Mouse (Mus musculus) limb, embryonic 15.5 days (tissue): ENCODE measurements around the gene Tnfrsf1a. TPM values are rescaled to one million over a fixed set of nuclear protein-coding genes. Genes with fewer than 3 reads are reported as not detected.
A peak's percentile ranks its signal among the peaks of the same experiment; 100 is the strongest.

Experiments
- ATAC-seq: fragments of 200-750 bp; cut with Nextera tagmentation; 2 replicates; pipeline ENCODE4 v1.8.0; 2017; ENCODE audit warnings: low read depth, moderate TSS enrichment; ENCODE audit not compliant: insufficient number of reproducible peaks, low FRiP score, low TSS enrichment
- H3K27ac ChIP-seq: fragments of 300-500 bp; sonication (generic); 2 replicates; pipeline ENCODE4 v1.5.1; 2015; ENCODE audit warnings: moderate library complexity, mild to moderate bottlenecking, inconsistent platforms
- H3K27me3 ChIP-seq: fragments of 300-500 bp; sonication (generic); 2 replicates; pipeline ENCODE4 v1.6.1; 2015; ENCODE audit warnings: inconsistent platforms
- H3K36me3 ChIP-seq: fragments of 300-500 bp; sonication (generic); 2 replicates; pipeline ENCODE4 v1.6.1; 2015; ENCODE audit warnings: inconsistent platforms
- H3K4me1 ChIP-seq: fragments of 300-500 bp; sonication (generic); 2 replicates; pipeline ENCODE4 v1.6.1; 2015; ENCODE audit warnings: inconsistent platforms
- H3K4me2 ChIP-seq: fragments of 300-500 bp; sonication (generic); 2 replicates; pipeline ENCODE4 v1.6.1; 2015; ENCODE audit warnings: mild to moderate bottlenecking, inconsistent platforms
- H3K4me3 ChIP-seq: fragments of 300-500 bp; sonication (generic); 2 replicates; pipeline ENCODE4 v1.5.1; 2015; ENCODE audit warnings: mild to moderate bottlenecking, inconsistent platforms
- H3K9ac ChIP-seq: fragments of 300-500 bp; sonication (generic); 2 replicates; pipeline ENCODE4 v1.6.1; 2015; ENCODE audit warnings: inconsistent platforms
- H3K9me3 ChIP-seq: fragments of 300-500 bp; sonication (generic); 2 replicates; pipeline ENCODE4 v1.6.1; 2016; ENCODE audit warnings: inconsistent platforms
- WGBS: fragments of 180-500 bp; shearing (Covaris S2); methylation state at CpG from one replicate; pipeline ENCODE4 v1.1.7; 2015; 5-methylcytosine and 5-hydroxymethylcytosine counted together
- polyA plus RNA-seq: library from polyadenylated mRNA; unstranded; fragments of >200 nt; fragmentation: Nextera tagmentation; extraction: Ambion mirVana; gene quantifications from 2 replicates; pipeline ENCODE4 v1.2.1, GENCODE M21; 2015

Tnfrsf1a gene
- polyA plus RNA-seq, 1 experiment from 2014 or later = 95.6 TPM

GRCm38 (mm10) chr6:125377582-125378451 lies 28.7 kb downstream of the Tnfrsf1a start:
- peak; percentile 40; the same call in 1 of the 2 replicates for ATAC-seq
- Histone ChIP-seq H3K27me3 (peaks cover 62% of the 10 kb centered on the region), H3K36me3 (no peaks in the 10 kb centered on the region), H3K27ac (peak overlapping the region; percentile 80), H3K4me3 (0 out of 2 replicates have a peak overlapping the region, but pooled peaks have one; percentile 0), H3K9ac (0 out of 2 replicates have a peak overlapping the region, but pooled peaks have one; percentile 26), H3K4me2 (peak overlapping the region; percentile 14; the same call in 1 of the 2 replicates), H3K4me1 (peaks cover 32% of the 10 kb centered on the region), H3K9me3 (no peaks in the 10 kb centered on the region)
- 33% methylated on average over 16 of the region's 16 CpGs for WGBS

GRCm38 (mm10) chr6:125378621-125379020 lies 29.5 kb downstream of the Tnfrsf1a start:
- Histone ChIP-seq H3K27ac (peak overlapping the region; percentile 80), H3K27me3 (peaks cover 64% of the 10 kb centered on the region), H3K9ac (no peak overlapping the region), H3K4me2 (no peak overlapping the region), H3K36me3 (no peaks in the 10 kb centered on the region), H3K4me1 (peaks cover 32% of the 10 kb centered on the region), H3K9me3 (no peaks in the 10 kb centered on the region), H3K4me3 (0 out of 2 replicates have a peak overlapping the region, but pooled peaks have one; percentile 0)
- ATAC-seq = no peak
- 27% methylated on average over 6 of the region's 6 CpGs for WGBS

GRCm38 (mm10) chr6:125379781-125380180 lies 30.6 kb downstream of the Tnfrsf1a start:
- Histone ChIP-seq H3K27ac (no peak overlapping the region), H3K27me3 (peaks cover 64% of the 10 kb centered on the region), H3K4me3 (peak overlapping the region; percentile 43), H3K9ac (peak overlapping the region; percentile 11; the same call in 1 of the 2 replicates), H3K4me1 (peaks cover 32% of the 10 kb centered on the region), H3K36me3 (no peaks in the 10 kb centered on the region), H3K4me2 (peak overlapping the region; percentile 83), H3K9me3 (no peaks in the 10 kb centered on the region)
- WGBS = 8% methylated on average over 9 of the region's 9 CpGs
- no peak for ATAC-seq

GRCm38 (mm10) chr6:125380372-125381360 lies 31.5 kb downstream of the Tnfrsf1a start, which contains the start of gene Plekhg6:
Gene Plekhg6 (minus strand): TSS chr6:125380793.
- H3K4me3 ChIP-seq = peak within 1 kb of the TSS; percentile 43
- 9% methylated on average over 39 of the region's 40 CpGs for WGBS
- ATAC-seq = no peak; the same call in 1 of the 2 replicates
- H3K27me3 ChIP-seq = peaks cover 64% of the 10 kb centered on the region
- H3K27ac ChIP-seq = no peak within 1 kb of the TSS
- peak within 1 kb of the TSS; percentile 83 for H3K4me2 ChIP-seq
- H3K9ac ChIP-seq = peak within 1 kb of the TSS; percentile 11; the same call in 1 of the 2 replicates
- H3K4me1 ChIP-seq = peaks cover 32% of the 10 kb centered on the region
- H3K9me3 ChIP-seq = no peaks in the 10 kb centered on the region
- no peaks in the 10 kb centered on the region for H3K36me3 ChIP-seq

DNA sequence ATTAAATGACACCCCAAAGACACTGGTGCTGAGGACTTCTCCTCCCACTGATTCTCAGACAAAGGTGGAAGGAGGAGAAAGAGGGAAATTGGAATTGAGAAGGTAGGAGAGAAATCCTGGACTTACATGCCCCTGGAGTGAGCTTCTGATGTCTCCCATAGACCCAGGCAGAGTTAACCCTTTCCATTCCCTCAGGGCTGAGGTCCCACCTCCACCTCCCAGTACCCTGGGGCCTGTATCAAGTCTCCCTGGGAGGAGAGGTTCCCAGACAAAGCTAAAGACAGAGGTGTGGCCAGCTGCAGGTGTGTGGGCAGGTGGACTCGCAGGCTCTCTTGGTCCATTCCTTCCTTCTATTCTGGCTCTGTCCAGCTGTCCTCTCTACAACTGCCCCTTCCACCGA lies 32.9 kb downstream of the Tnfrsf1a start:
- no peak overlapping the region for H3K27ac ChIP-seq
- ATAC-seq = no peak
- H3K9ac ChIP-seq = no peak overlapping the region
- no peaks in the 10 kb centered on the region for H3K9me3 ChIP-seq
- H3K4me2 ChIP-seq = no peak overlapping the region
- peaks cover 32% of the 10 kb centered on the region for H3K4me1 ChIP-seq
- no peaks in the 10 kb centered on the region for H3K36me3 ChIP-seq
- peaks cover 60% of the 10 kb centered on the region for H3K27me3 ChIP-seq
- H3K4me3 ChIP-seq = no peak overlapping the region
- WGBS = 65% methylated on average over 2 of the region's 2 CpGs

- Histone ChIP-seq H3K27ac (no peak overlapping the region), H3K27me3 (peaks cover 28% of the 10 kb centered on the region), H3K4me3 (no peak overlapping the region), H3K4me1 (peaks cover 4% of the 10 kb centered on the region), H3K9ac (no peak overlapping the region), H3K9me3 (no peaks in the 10 kb centered on the region), H3K36me3 (no peaks in the 10 kb centered on the region), H3K4me2 (no peak overlapping the region)
- 62% methylated on average over 11 of the region's 11 CpGs for WGBS
- ATAC-seq = no peak
Measured at GRCm38 (mm10) chr6:125385066-125385974, 36.2 kb downstream of the Tnfrsf1a start.

- Histone ChIP-seq H3K9ac (no peak overlapping the region), H3K27me3 (peaks cover 21% of the 10 kb centered on the region), H3K9me3 (no peaks in the 10 kb centered on the region), H3K36me3 (no peaks in the 10 kb centered on the region), H3K4me3 (no peak overlapping the region), H3K4me1 (no peaks in the 10 kb centered on the region), H3K4me2 (no peak overlapping the region), H3K27ac (no peak overlapping the region)
- no peak for ATAC-seq
- WGBS = 53% methylated on average over 6 of the region's 6 CpGs
Measured at GRCm38 (mm10) chr6:125386080-125386479, 36.9 kb downstream of the Tnfrsf1a start.

- no peak overlapping the region for H3K4me2 ChIP-seq
- no peaks in the 10 kb centered on the region for H3K27me3 ChIP-seq
- H3K36me3 ChIP-seq = no peaks in the 10 kb centered on the region
- H3K4me1 ChIP-seq = no peaks in the 10 kb centered on the region
- no peak overlapping the region for H3K9ac ChIP-seq
- H3K27ac ChIP-seq = no peak overlapping the region
- ATAC-seq = no peak
- H3K9me3 ChIP-seq = no peaks in the 10 kb centered on the region
- 87% methylated on average over 5 of the region's 5 CpGs for WGBS
- no peak overlapping the region for H3K4me3 ChIP-seq
Measured at GRCm38 (mm10) chr6:125389853-125390252, 40.7 kb downstream of the Tnfrsf1a start.

- WGBS = 63% methylated on average over 14 of the region's 14 CpGs
- H3K36me3 ChIP-seq = no peaks in the 10 kb centered on the region
- no peak overlapping the region for H3K4me2 ChIP-seq
- no peak for ATAC-seq
- H3K4me3 ChIP-seq = no peak overlapping the region
- no peak overlapping the region for H3K9ac ChIP-seq
- no peaks in the 10 kb centered on the region for H3K9me3 ChIP-seq
- peaks cover 3% of the 10 kb centered on the region for H3K4me1 ChIP-seq
- no peaks in the 10 kb centered on the region for H3K27me3 ChIP-seq
- H3K27ac ChIP-seq = no peak overlapping the region
Measured at GRCm38 (mm10) chr6:125405461-125406382, 56.6 kb downstream of the Tnfrsf1a start.

DNA sequence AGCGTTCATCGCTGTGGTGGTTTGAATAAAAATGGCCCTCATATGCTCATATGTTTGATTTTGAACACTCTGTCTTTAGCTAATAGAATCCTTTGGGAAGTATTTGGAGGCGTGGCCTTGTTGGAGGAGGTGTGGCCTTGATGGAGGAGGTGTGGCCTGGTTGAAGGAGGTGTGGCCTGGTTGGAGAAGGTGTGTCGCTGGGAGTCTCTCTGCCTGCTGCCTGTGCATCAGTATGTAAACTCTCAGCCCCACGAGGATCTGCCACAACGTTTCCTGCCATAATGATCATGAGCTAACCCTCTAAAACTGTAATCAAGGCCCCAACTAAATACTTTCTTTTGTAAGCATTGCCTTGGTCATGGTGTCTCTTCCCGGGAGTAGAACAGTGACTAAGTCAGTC lies 58.1 kb downstream of the Tnfrsf1a start:
- Histone ChIP-seq H3K27me3 (no peaks in the 10 kb centered on the region), H3K4me3 (no peak overlapping the region), H3K4me2 (no peak overlapping the region), H3K9me3 (no peaks in the 10 kb centered on the region), H3K36me3 (no peaks in the 10 kb centered on the region), H3K27ac (no peak overlapping the region), H3K4me1 (peaks cover 3% of the 10 kb centered on the region), H3K9ac (no peak overlapping the region)
- ATAC-seq = no peak
- 84% methylated on average over 7 of the region's 7 CpGs for whole genome bisulfite sequencing
